Mouse (Mus musculus): ENCODE data around the gene Ipcef1. TPM values are rescaled to one million over a fixed set of nuclear protein-coding genes. Genes with fewer than 3 reads are reported as not detected.

Ipcef1 gene
- polyA plus RNA-seq (2017; shearing (Covaris generic)) = 51.0 TPM

DNA sequence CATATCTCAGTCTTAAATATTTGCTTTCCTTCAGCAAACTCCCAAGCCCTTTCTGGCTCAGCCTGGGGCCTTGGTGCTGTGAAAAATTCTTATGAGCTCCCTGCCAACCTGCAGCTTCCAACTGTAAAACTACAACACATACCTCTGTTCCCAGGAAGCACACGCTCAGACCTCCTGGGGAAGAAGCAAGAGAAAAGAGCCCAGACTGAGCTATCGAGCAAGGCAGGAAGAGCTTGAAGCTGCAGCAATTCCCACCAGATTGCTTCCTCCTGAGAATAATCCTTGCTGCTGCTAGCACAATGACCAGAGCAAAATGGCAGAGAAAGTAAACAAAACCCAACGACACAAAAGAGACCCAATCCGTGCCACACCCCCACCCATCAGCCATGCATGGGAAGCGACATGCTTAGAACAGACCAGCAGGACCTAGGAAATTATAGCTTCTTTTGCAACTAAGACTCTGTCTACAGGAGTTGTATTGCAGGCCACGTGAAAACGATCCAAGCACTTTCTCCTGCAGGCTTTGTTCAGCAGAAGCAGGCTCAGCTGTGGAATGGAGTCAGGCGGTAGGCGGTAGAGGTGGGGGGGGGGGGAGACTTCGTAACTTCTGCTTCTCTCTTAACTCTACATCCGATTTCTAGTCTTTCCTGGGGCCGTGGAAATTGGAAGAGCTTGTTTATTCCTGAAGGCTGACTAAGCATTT lies at the start of gene Ipcef1:
Ipcef1 (minus strand) TSS at position 164 of the 703 bp plus-strand sequence.

Other genes with a start within 250 kb of the Ipcef1 start
- 0.43 TPM for gene Cnksr3, start 159.8 kb upstream of the Ipcef1 start, polyA plus RNA-seq (2017; shearing (Covaris generic))